Mouse (Mus musculus) cerebellum, adult 9-10 months (tissue): ENCODE measurements around the gene Vmn1r4.

Experiments used
- DNase-seq: peaks from one replicate; pipeline ENCODE4 v3.0.0; 2022

The Vmn1r4 gene

DNA sequence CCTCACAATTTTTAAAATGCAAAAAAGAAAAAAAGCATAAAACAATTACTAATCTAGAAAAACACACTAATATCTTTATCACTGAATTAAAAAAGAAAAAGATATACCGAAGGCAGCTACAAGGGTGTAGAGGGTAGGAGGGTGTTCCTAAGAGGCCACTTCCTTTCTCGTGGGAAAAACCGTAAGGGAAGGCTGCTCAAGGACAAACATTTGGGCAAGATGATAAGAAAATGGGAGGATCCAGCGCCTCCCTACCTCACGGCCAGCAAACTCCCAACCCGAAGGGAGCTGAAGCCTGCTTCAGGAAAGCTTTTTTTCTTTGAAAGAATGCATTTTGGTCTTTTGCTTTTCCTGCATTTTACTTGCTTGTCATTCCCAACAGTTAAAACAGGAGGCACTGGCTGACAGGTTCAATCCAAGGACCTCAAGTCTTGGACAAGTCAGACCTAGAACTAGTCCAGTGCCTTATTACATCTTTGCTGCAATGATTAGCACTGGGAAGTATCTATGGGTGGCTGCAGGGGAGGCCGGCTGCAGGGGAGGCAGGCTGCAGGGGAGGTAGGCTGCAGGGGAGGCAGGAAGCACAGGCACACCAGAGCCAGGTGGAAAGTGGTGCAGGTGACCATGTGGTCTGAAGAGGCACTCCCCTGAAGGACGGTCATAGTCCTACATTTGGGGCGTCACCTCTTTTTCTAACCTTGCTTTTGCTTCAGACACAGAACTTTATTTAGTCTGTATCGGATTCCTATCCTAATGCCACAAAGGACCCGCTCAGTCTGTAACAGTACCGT is 6.0 kb upstream of the Vmn1r4 start:
- no peak for DNase-seq

DNA sequence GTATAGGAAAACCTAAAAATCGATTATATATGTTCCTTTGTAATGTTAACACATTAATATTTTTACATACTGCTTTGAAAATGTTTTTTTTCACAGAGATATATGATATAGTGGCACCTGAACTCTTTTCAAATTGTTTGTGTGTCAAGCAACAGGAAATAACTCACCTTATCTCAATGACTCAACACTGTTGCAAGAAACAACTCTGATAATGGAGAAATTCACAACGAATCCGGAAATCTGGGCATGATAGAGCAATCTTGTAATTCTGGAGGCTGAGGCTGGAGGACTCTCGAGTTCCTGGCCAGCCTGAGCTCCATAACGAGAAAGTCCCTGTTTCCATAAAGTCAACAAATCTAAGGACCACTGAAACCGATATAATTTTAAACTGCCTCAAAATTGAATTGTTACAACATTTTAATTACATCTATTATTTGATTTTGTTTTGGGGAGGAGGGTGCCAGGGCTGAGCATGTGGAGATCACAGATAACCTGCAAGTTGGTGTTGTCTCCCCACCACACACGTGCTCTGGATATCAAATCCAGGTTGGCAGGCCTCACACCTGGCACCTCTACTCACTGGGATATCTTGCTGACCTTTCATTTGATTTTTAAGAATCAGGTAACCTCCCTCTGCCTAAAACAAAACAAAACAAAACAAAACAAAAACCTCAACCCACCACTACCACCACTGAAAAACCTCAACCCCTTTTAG is 4.3 kb upstream of the Vmn1r4 start:
- no peak for DNase-seq

DNA sequence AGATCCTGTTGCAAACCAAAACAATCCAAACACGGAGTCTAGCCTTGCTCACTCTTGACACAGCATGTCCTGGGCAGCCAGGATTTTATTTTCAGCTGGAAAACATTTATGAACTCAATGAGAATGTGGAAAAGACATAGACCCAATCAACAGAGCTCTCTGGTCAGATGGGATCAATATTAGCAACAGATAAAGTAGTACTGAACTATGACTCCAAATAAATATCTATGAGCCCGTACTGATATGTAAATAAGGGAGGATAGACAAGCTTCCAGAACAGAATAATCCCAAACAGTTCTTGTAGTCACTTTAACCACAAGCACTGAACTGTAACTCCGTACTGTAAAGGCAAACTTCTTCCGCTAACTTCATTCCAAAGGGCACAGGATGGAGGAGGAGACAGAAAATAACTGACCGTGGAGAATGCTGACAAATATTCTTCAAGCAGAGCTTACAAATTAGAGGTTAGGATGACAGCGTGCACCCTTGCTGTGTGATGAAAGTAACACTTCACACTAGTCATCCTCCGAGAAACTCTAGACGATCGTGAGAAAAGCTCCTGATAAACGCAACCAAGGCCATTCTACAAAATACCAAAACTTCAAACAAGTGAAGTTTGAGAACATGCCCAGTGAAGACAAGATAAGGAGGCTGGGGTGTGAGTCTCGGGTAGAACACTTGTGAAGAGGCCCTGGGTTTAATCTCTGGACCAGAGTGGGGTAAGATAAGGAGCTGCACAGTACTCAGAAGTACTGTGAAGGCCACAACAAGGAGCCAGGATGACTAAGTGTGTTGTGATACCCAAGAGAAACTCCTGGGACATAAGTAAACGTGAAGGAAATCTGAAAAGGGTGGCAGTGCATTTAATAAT is 3.4 kb upstream of the Vmn1r4 start:
- DNase-seq, result no peak

GRCm38 (mm10) chr6:56923331-56923725 is 487 bp upstream of the Vmn1r4 start:
- no peak for DNase-seq

DNA sequence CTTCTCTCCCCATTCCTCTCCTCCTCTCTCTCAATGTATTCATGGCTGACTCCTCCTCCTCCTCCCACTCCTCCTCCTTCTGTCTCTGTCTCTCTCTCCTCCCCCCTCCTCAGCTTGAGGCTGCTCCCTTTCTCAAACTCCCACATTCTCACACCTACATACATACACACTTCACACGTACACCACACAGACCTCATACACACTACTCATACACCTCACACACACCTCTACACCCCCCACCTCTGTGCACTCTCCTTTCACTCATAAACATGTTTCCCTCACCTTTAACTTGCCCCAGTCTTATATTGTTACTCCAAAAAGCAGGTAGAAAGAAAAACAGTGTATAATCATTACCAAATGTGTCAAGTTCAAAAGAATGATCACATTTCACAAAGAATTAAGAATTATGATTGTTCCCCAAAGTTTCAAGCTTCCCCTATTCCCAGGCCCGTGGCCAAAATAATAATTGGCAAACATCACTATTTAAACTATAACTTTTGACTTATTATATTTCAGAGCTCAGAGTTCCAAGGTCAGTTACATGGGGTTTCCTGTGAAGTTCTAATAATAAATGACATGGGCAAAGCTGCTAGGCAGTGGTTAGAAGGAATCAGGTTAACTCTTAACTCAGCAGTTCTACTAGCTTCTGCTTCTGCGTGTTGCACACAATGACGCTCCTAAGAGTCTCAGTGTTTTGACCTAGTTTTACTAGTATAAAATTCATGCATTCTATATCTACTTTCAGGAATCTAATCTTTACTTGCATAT is 8.0 kb downstream of the Vmn1r4 start:
- DNase-seq, result no peak

GRCm38 (mm10) chr6:56932464-56932863 is 8.6 kb downstream of the Vmn1r4 start:
- DNase-seq, result no peak

DNA sequence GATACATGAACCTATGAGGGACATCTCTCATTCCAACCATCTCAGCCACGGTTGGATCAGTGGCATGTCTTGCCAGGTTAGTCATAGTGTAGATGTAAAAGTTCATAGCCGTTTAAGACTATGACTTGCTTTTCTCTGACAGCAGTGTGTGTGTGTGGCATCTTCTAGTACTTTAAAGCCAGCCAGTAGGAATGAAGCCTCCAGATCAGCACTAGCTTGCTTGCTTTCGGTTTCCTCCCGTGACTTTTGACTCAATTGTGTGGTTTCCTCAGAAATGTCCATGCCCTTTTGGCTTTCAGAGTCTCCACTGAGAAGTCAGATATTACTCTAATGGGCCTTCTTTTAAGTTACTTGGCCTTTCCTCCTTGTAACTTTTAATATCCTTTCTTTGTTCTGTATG is 10.6 kb downstream of the Vmn1r4 start:
- DNase-seq, result no peak

DNA sequence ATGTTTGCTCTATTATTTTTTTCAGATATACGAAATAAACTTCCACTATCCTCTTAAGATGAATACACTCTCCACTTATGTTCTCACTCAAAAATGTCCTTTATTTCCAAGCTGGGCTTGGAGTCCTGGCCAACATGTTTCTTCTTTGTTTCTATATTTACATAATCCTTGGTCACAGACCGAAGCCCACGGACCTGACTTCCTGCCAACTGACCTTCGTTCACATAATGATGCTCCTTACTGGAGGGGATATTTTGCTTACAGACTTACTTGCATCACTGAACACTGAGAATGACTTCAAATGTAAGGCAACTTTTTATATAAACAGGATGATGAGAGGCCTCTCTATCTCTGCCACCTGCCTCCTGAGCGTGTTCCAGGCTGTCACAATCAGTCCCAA is 32.6 kb downstream of the Vmn1r4 start:
- DNase-seq, result no peak

DNA sequence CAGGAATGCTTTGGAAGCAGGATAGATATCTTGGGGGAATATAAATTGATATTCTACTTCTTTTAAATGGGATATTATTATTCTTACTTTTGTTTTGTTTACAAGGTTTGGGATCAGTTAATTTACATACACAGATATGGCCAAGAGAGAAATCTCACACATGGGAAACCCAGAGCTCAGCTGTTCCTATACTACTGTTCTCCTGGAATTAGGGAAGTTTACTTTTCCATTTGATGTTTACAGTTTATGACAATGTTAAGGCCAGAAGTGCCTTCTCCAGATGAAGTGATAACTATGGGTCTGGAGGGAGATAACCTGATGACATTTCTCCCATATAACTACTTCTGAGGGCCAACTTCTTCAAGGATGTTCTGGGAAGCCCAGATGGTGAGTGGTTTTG is 46.2 kb downstream of the Vmn1r4 start, which contains the start of gene Vmn1r5:
Vmn1r5 (plus strand) TSS at position 301 of the 400 bp plus-strand sequence.
- no peak for DNase-seq

GRCm38 (mm10) chr6:56996943-56997342 is 73.1 kb downstream of the Vmn1r4 start, which contains the start of gene Vmn1r6:
Vmn1r6 (plus strand) TSS chr6:56997243.
- DNase-seq, result no peak
